Mouse (Mus musculus): Measurements from ENCODE around the gene Tcp11l1.

DNA sequence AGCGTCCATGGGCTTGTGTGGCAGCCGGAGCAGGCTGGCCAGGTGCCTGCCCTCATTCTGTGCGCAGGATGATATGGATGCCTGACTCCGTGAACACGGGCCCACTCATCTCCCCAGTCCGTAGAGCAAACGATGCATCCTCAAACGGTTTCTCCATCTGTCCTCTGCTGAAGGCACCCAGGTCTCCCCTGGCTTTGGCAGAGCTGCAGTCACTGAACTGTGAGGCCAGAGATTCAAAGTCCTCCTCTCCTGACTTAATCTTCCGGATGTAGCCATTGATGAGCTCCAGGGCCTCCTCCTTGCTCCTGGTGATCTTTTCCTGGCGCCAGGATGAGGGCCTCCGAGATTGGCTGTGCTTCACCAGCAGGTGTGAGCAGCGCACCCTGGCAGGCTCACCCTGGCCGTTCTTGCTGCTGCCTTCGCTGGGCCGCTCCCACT, 2.3 kb upstream of the Tcp11l1 start:
- no peak for TF ChIP-seq CTCF (IDR thresholded peaks at IDR 0.05)
- TF ChIP-seq POLR2A (IDR thresholded peaks at IDR 0.05; ENCODE audit: insufficient read depth, low read depth, low read length): no peak
- no peak for TF ChIP-seq EP300 (IDR thresholded peaks at IDR 0.05; ENCODE audit: insufficient read depth, low read depth, low read length)
